Mouse (Mus musculus): ENCODE results near the gene Syt7.

The Syt7 gene

DNA sequence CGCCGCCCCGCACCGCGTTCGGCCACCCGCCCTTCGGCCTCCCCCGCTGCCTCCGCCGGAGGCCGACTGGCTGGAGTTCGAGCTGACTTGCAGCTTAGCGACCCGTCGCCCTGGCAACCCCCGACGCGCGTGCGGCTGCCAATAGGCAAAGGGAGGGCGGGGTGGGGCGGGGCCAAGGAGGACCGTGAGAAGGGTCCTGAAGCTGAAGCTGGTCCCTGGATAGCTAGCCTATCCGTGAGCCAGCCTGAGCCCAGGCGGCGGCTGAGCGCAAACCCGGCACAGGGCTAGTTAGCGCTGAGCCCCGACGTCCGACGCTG is 68.6 kb downstream of the Syt7 start:
- in situ Hi-C loops (cut with MboI, MseI), result no loop called here

DNA sequence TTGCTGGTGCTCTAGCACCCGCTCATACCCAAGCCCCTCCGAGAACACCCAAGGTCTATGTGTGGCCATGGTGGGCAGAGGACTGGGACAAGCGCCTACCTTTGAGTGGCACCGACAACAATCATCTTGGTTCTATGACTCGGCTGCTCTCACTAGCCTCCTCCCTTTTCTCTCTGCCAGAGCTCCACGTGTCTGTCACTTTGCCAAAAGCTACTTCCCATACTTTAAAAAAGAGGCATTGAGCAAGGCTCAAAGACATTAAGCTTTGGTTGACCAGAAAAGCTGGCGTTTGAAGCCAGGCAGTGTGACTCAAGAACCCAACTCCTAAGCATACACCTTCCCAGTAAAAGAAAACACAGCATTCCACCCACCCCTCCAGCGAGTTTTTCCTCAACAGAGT is 69.2 kb downstream of the Syt7 start:
- in situ Hi-C loops (cut with MboI, MseI), result no loop called here

DNA sequence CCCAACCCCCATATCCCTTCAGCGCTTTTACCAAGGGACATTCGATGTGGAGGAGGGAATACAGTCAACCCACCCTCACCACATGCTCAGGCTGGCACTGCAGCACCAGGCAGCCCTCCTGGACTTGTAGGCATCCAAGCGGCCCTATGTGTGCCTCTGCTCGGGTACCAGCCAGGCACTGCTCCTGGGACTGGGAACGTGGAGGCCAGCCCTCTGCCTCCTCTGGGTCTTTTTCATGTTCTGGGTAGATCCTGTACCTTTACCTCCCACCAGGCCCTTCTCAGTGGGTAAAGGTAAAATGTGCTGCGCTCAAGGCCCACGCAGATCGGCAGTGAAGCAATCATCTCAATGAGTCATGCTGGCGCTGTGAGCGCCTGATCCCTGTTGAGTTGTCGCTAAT is 71.0 kb downstream of the Syt7 start:
- in situ Hi-C loops (cut with MboI, MseI), result no loop called here

DNA sequence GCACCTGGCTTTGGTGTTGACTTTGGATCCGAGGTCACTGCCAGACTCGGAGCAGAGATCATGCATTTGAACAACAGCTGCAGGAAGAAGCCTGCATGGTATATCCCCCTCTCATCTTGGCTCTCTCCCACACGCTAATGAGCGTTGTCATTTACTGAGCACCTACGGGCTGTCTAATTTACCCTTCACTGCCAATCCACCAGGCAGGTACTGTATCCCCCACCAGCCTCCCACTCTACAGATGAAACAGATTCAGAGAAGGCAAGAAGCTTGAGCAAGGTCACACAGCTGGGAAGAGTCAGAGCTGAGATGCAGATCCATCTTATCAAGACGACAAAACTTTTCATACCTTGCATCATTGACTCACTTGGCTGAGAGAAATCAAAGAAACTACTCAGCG is 72.7 kb downstream of the Syt7 start:
- in situ Hi-C loops (cut with MboI, MseI), result no loop called here

DNA sequence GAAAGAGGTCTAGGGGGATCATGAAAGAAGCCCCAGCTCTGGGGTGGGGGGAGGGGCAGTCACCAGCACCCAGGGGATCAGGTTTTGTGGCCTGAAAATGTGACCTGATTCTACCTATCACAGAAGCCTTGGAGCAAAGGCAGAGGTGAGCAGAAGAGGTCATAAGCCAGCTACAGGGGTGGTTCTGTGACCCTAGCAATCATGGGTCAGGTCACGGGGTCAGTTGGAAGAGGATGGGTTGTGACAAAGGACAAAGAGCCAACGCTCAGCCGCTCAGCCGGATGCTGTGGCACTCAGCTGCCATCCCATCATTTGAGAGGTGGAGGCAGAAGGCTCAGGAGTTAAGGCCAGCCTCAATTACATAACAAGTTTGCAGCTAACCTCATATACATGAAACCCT is 75.5 kb downstream of the Syt7 start:
- in situ Hi-C loops (cut with MboI, MseI), result no loop called here

DNA sequence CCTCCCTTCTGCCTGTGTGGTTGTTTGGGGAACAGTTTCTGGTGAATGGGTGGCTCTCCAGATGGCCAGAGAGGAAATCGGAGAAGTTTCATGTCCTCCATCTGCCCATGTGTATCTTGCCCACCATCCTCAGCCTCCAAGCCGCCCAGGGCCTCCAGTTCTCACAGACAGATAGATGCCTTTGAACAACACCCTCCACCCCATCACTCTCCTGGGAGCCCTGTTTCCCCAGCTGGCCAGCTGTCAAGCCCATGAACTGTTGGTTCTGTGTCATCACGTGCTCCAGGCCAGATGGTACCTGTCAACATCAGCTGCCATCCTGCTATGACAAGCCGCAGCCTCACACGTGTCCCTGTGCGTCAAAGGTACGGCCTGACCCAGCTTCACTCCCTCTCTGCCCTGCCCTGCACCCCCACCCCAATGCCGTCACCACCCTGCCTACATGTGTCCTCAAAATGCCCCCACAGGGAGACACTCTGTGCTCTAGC is 80.3 kb downstream of the Syt7 start:
- in situ Hi-C loops (cut with MboI, MseI), result no loop called here

DNA sequence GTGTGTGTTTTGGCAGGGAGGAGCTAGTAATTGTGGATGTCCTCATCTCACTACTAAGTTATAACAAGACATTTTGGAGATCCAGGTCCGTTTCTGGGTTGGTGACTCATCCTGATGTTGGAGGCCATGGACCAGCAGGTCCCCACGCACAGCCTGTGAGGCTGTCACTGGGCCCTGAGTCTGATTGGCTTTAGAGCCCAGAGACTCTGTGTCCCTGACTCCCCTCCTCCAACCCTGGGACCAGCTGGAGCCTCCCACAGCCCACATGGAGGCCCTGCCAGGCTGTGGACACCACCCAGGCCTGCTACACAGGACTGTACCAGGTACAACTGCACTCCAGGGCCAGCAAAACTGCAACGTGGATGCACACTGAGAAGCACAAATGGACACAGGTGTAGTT is 84.1 kb downstream of the Syt7 start:
- in situ Hi-C loops (cut with MboI, MseI), result no loop called here

DNA sequence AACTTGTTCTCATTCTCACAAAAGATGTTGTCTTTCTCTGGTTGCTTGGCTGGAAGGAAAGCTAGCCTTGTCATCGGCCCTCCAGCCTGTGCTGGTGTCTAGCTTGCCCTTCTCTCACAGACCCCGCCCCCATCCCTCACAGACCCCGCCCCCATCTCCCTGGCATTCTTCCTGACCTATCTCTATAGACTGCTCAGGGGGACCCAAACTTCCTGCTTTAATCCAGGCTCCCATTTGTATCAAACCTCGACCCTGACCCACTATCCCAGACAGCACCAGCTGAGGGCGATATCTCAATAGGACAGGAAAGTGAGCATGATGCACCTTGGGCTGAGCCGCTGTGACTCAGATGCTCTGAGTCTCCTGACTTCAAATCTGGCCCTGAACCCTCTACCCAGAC is 84.9 kb downstream of the Syt7 start:
- in situ Hi-C loops (cut with MboI, MseI), result no loop called here

DNA sequence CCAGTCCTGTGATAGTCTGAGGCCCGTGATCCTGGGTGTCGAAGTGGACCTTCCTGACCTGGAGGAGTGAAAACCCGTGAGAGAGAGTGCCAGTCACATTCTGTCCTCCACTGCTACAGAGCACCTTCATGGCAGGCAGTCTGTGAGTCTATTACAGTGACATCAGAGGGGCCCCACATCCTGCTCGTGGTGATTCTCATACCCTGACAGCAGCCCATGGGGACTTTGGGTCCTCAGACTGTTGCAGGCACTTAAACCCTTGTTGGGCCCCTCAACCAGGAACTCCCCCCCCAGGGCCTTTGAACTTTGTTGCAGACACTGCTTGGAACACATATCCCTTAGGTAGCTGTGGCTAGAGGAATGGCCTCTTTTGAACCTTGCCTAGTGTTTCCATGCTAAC is 90.7 kb downstream of the Syt7 start:
- in situ Hi-C loops (cut with MboI, MseI), result no loop called here

DNA sequence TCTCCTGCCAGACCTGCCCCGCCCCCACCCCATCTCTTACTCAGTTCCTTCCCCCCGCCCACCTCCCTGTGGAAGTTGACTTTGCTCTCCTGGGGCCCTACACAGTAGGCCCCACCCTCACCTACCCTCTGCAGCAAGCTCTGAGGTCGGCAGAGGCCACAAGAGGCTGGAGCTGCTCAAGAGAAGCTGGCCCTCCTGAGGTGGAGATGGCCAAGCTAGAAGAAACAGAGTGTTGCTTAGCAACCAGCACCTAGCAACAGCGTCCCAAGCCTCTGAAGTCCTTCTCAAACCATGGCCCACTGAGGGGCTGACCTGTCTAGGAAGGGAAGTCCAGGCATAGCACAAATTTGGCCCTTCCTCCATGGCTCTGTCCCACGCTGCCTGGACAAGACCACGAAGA is 93.8 kb downstream of the Syt7 start, which contains the start of gene Ppp1r32:
Ppp1r32 (minus strand) TSS at position 226 of the 400 bp plus-strand sequence.
- in situ Hi-C loops (cut with MboI, MseI), result no loop called here

DNA sequence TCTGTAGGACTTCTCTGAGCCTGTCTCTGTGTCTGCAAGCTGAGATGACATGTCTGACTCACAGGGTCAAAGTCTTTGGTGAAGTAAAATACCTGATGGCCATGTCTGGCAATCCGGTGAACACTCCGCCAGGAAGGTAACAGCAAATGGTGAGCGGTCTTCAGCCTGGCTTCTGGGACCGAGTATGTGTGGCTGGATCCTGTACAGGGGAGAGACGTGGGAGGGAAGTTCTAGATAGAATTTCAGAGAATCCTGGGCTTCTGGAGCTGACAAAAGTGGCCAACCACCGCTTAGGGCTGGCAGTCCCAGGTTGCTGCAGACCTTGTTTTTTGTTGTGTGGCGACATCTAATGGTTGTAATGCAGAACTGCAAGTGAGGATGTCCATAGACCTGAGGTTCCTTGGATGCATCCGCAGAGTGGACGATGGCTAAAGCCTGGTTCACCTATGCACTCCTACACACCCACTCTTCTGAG is 97.4 kb downstream of the Syt7 start:
- in situ Hi-C loops (cut with MboI, MseI), result loop anchor here (5.0 kb wide), 1 partner anchor 34 kb away; no protein-coding TSS in a partner anchor

DNA sequence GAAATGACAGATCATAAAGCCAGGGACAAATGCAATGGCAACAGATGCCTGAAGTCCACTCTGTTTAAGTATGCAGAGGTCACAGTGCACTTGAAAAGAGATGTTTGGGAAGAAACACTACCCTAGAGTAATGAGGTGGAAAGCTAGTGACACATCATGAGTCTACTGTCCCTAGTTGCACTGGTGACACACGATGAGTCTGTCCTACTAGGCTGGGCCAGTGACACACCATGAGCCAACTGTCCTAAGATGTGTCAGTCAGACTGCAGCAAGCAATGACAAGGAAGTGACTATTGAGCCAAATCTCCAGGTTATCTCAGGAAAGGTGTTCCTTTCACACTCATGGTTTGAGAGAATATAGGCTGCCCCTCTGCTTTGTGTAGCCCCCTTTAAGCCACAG is 106.8 kb downstream of the Syt7 start:
- in situ Hi-C loops (cut with MboI, MseI), result no loop called here

DNA sequence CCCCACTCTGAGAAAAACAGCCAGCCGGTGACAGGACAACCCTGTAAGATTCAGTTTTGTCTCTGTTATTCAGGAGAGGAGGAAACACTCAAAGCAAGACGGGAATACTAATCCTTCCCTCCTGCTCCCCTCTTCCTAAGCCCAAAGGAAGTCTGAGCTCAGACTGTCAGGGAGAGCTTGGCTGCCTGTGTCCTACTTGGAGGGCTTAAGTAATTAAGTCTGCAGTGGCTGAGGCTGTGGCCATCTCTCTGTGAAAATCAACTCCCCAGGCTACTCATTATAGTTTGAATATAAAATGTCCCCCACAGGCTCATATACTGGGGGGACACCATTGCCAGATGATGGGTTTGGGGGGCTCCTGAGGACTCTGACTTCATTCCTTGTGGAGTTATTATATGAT is 108.1 kb downstream of the Syt7 start:
- in situ Hi-C loops (cut with MboI, MseI), result no loop called here

DNA sequence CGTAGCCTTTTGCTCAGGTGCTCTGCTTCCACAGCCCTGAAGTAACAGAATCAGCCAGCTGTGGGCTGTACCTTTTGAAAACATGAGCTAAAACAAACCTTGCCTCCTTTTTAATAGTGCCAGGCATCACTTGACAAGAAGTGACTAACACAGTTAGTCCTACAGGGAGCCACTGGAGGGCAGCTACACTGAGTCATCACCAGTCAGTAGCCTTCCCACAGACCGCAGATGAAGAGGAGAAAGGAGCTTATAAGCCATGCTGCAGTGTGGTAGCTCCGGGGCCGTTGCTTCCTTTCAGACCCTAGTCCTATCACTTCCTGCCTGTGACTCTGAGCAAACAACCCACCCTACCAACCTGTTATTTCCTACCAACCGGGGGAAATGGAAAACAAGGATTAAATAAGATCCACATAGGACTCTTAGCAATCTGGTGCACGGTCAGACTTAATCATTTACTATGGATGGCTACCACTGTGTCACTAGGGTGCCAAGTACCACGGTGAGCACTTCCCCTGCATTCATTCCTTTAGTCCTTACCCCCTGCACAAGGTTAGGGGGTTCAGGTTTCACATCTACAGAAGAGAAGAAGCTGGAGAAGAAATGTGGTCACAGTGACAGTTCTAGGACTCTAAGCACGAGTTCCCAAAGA is 108.7 kb downstream of the Syt7 start:
- in situ Hi-C loops (cut with MboI, MseI), result no loop called here

DNA sequence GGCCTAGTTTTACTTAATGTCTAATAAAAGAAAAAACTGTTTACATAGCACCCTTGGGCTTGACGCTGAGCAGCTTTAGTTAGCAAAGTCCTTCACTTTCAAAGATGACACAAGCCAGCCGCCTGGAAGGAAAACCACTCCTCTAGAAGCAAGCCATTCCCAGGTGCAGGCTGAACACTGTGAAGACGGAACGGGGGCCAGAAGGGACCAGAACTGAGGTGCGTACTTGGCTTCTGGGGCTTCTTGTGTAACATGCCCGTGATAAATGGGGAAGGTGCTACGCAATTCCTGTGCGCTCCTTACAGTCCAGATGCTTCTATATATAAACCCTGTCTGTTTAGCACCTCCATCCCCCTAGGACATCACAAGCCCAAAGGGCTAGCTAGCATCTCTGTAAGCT is 111.7 kb downstream of the Syt7 start:
- in situ Hi-C loops (cut with MboI, MseI), result no loop called here

DNA sequence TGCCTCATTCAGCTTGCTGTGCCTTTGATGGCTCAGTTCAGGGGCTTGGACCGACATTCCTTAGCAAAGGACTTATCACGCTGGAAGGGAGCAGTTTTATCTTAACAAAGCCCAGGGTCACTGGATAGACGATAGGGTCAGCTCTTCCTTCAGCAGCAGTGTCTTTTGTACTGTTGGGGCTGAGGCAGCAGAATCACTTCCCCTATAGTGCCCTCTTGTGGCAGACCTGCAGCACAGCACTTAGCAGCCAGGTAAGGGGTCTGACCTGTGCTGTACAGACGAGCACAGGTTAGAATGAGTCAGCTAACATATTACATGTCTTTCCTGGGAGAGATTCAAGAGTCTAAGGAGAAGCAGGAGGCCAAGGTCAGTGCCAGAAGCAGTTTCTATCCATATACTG is 113.7 kb downstream of the Syt7 start:
- in situ Hi-C loops (cut with MboI, MseI), result no loop called here
